Mouse (Mus musculus) intestine, embryonic 14.5 days (tissue): Measurements from ENCODE around the gene Cdc42se2. TPM values are rescaled to one million over a fixed set of nuclear protein-coding genes. Genes with fewer than 3 reads are reported as not detected.

Experiments
- ATAC-seq: fragments of 200-750 bp; cut with Nextera tagmentation; replicated peaks from 2 replicates; pipeline ENCODE4 v1.8.0; 2017; ENCODE audit warnings: low read depth, moderate number of reproducible peaks, moderate TSS enrichment, moderate library complexity; ENCODE audit not compliant: low FRiP score, low TSS enrichment
- DNase-seq: peaks from one replicate; pipeline ENCODE4 v3.0.0-alpha.2; 2018; ENCODE audit warnings: low spot score
- H3K27ac ChIP-seq: fragments of 300-500 bp; sonication (generic); 2 replicates; pipeline ENCODE4 v1.5.1; 2014; ENCODE audit warnings: low read depth, mild to moderate bottlenecking, control low read depth
- H3K27me3 ChIP-seq: fragments of 300-500 bp; sonication (generic); replicated peaks from 2 replicates; pipeline ENCODE4 v1.6.1; 2014; ENCODE audit warnings: low read length, control low read depth; ENCODE audit not compliant: control insufficient read depth, insufficient read depth
- H3K36me3 ChIP-seq: fragments of 300-500 bp; sonication (generic); 2 replicates; pipeline ENCODE4 v1.6.1; 2014; ENCODE audit warnings: low read length, control low read depth; ENCODE audit not compliant: control insufficient read depth, insufficient read depth
- H3K4me1 ChIP-seq: fragments of 300-500 bp; sonication (generic); replicated peaks from 2 replicates; pipeline ENCODE4 v1.6.1; 2014; ENCODE audit warnings: low read length, control low read depth, mixed read lengths; ENCODE audit not compliant: control insufficient read depth, insufficient read depth
- H3K4me2 ChIP-seq: fragments of 300-500 bp; sonication (generic); 2 replicates; pipeline ENCODE4 v1.6.1; 2014; ENCODE audit warnings: low read length
- H3K4me3 ChIP-seq: fragments of 300-500 bp; sonication (generic); 2 replicates; pipeline ENCODE4 v1.5.1; 2014; ENCODE audit warnings: low read depth, low read length, control low read depth, mixed read lengths
- H3K9ac ChIP-seq: fragments of 300-500 bp; sonication (generic); 2 replicates; pipeline ENCODE4 v1.6.1; 2014; ENCODE audit warnings: mild to moderate bottlenecking, low read length
- H3K9me3 ChIP-seq: fragments of 300-500 bp; sonication (generic); 2 replicates; pipeline ENCODE4 v1.6.1; 2016; ENCODE audit warnings: low read length, control low read depth; ENCODE audit not compliant: control insufficient read depth
- WGBS: fragments of 180-500 bp; shearing (Covaris S2); extraction: QIAGEN DNeasy Blood & Tissue Kit; methylation state at CpG from one replicate; pipeline ENCODE4 v1.1.7; 2014; 5-methylcytosine and 5-hydroxymethylcytosine counted together
- polyA plus RNA-seq: library from polyadenylated mRNA; unstranded; fragments of >200 nt; fragmentation: Nextera tagmentation; extraction: Ambion mirVana; gene quantifications from 2 replicates; pipeline ENCODE4 v1.2.1, GENCODE M21; 2014

The Cdc42se2 gene
- polyA plus RNA-seq, 1 experiment from 2014 or later: 81.5 TPM

DNA sequence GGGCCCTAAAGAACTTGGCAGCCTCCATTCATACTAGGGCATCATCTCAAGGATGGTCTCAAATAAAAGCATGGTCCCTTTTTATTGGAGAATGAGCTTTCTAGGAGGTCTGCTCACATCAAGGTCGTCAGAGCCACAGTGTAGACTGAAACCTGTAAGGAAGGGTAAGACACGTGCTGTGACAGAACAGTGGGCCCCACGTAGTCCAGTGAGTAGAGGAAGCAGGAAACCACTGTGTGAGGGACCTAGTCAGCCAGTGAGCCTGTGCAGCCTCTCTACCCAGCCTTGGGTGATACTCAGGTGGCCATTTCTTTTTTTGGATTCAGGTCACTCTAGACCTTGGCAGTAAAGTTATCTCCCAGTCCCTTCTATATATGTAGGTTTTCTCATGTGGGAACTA, 87.5 kb downstream of the Cdc42se2 start:
- WGBS: 76% methylated on average over 3 of the region's 3 CpGs
- DNase-seq (no peak), ATAC-seq (no peak)
- peaks cover 27% of the 10 kb centered on the region for H3K36me3 ChIP-seq
- no peaks in the 10 kb centered on the region for H3K27me3 ChIP-seq
- no peak overlapping the region for H3K9ac ChIP-seq
- no peak overlapping the region for H3K27ac ChIP-seq
- H3K4me3 ChIP-seq: no peak overlapping the region
- no peaks in the 10 kb centered on the region for H3K9me3 ChIP-seq
- H3K4me1 ChIP-seq: no peaks in the 10 kb centered on the region
- no peak overlapping the region for H3K4me2 ChIP-seq

DNA sequence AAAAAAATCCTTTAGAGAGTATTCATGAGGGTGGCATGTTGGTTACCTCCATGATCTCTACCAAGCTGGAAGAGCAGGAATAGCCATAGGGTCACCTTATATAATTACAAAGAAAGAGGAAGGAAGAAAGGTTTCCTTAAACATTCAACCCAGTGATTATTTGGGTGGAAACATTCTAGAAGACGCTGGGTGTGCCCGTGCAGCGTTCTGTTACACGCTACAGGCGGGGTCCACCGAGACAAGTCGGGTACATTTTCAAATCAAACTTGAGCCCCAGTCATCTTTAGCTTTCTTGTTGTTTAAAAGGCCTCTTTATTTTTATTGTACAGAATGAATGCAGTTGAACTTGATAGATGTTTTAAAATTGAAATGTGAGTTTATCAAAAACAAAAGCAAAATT, 88.8 kb downstream of the Cdc42se2 start:
- Histone ChIP-seq H3K4me1 (no peaks in the 10 kb centered on the region), H3K27ac (no peak overlapping the region), H3K4me3 (no peak overlapping the region), H3K4me2 (no peak overlapping the region), H3K36me3 (peaks cover 36% of the 10 kb centered on the region), H3K27me3 (no peaks in the 10 kb centered on the region), H3K9ac (no peak overlapping the region), H3K9me3 (no peaks in the 10 kb centered on the region)
- WGBS: 97% methylated on average over 7 of the region's 7 CpGs
- no peak for ATAC-seq
- no peak for DNase-seq

DNA sequence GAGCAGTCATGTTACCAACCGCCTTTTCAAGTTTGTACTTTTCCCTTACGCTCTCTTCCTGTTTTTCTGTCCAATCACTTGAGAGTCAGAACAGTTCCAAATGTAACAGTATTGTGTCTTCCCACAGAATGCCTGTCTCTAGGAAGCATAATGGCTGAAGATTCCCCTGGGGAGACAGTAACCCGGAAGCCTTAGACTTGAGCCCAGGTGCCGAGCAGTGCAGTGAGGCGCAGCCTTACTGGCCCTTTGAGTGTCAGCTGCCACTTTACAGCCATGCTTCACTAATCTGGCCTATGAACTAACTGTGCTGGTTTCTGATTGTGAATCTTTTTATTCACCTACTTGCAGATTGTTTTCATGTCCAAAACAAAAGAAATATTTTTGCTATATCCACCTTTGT, 89.9 kb downstream of the Cdc42se2 start:
- no peaks in the 10 kb centered on the region for H3K9me3 ChIP-seq
- no peaks in the 10 kb centered on the region for H3K4me1 ChIP-seq
- no peak overlapping the region for H3K27ac ChIP-seq
- no peaks in the 10 kb centered on the region for H3K27me3 ChIP-seq
- ATAC-seq: no peak
- WGBS: 90% methylated on average over 5 of the region's 5 CpGs
- H3K9ac ChIP-seq: no peak overlapping the region
- peaks cover 40% of the 10 kb centered on the region for H3K36me3 ChIP-seq
- no peak overlapping the region for H3K4me2 ChIP-seq
- no peak overlapping the region for H3K4me3 ChIP-seq
- no peak for DNase-seq

DNA sequence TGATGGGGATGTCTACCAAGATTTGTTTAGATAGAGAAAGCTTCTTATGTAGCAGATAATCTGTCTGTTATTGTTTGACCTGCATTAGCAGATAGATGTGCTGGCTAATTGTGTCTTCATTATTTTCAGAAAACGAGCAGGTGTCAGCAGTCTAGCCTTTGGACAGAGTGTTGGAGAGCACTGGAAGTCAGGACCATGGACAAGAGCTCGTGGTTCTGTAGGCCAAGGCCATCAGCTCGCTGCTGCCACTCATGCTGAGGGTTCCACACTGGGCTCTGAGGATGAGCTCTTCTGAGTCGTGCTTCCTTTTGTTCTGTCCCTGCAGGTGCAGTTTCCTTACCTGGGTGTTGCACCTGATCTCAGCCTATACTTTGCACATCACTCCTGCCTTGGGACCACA, 91.5 kb downstream of the Cdc42se2 start:
- no peaks in the 10 kb centered on the region for H3K9me3 ChIP-seq
- ATAC-seq (no peak), DNase-seq (no peak)
- no peaks in the 10 kb centered on the region for H3K4me1 ChIP-seq
- H3K27me3 ChIP-seq: no peaks in the 10 kb centered on the region
- no peak overlapping the region for H3K9ac ChIP-seq
- 72% methylated on average over 4 of the region's 4 CpGs for WGBS
- H3K4me2 ChIP-seq: no peak overlapping the region
- no peak overlapping the region for H3K4me3 ChIP-seq
- no peak overlapping the region for H3K27ac ChIP-seq
- H3K36me3 ChIP-seq: peaks cover 51% of the 10 kb centered on the region

DNA sequence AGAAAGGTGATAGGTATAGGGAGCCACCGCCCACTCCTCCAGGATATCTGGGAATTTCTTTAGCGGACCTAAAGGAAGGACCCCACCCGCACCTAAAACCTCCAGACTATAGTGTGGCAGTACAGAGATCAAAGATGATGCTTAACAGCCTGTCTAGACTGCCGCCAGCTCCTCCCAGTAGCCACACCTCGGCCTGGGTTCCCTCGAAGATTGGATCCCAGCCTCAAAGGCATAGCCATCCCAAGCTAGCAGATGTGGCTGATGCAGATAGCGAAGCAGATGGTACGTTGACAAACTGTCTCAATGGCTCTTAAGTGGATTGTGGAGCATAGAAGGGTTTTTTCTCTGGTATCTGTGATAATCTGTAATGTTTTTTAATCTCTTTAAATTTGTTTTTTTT, 93.2 kb downstream of the Cdc42se2 start:
- Histone ChIP-seq H3K9ac (no peak overlapping the region), H3K36me3 (peaks cover 58% of the 10 kb centered on the region), H3K4me3 (no peak overlapping the region), H3K27ac (no peak overlapping the region), H3K9me3 (no peaks in the 10 kb centered on the region), H3K4me1 (no peaks in the 10 kb centered on the region), H3K4me2 (no peak overlapping the region), H3K27me3 (no peaks in the 10 kb centered on the region)
- ATAC-seq: no peak
- WGBS: 74% methylated on average over 8 of the region's 8 CpGs
- no peak for DNase-seq

DNA sequence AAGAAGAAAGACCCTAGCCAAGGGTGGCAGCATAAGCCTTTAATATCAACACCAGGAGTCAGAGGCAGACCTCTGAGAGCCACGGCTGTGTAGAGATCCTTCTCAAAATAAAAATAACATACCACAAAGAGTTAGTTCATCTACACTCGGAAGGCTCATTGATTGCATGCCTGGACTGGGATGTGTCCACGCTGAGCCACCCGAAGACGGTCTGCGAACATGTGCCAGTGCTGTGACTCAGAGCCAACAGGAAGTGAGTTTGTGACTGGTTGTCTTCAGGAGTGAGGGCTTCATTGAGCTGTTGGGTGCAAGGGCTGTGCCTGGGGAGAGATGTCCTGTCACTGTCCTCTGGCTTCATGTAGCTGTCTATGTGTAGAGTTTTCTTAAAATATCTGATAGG, 93.8 kb downstream of the Cdc42se2 start:
- no peak overlapping the region for H3K4me2 ChIP-seq
- peaks cover 55% of the 10 kb centered on the region for H3K36me3 ChIP-seq
- no peak overlapping the region for H3K4me3 ChIP-seq
- no peaks in the 10 kb centered on the region for H3K27me3 ChIP-seq
- no peak overlapping the region for H3K27ac ChIP-seq
- H3K4me1 ChIP-seq: no peaks in the 10 kb centered on the region
- no peak for DNase-seq
- no peak overlapping the region for H3K9ac ChIP-seq
- no peak for ATAC-seq
- WGBS: 89% methylated on average over 6 of the region's 6 CpGs
- H3K9me3 ChIP-seq: no peaks in the 10 kb centered on the region

DNA sequence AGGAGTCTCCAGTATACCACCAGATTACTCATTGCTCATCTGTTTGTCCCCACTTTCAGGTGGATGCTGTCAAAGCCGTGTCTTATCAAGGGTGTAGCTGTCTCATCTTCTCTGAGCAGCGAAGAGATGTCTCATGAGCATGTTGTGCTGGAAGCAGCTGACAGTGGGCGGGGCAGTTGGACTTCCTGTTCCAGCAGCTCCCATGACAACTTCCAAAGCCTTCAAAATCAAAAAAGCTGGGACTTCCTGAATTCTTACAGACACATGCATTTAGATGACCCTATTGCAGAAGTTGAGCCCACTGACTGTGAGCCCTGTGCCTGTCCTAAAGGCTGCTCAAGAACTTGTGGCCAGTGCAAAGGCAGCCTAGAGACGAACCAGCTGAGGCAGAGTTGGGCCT, 96.3 kb downstream of the Cdc42se2 start:
- H3K9ac ChIP-seq: no peak overlapping the region
- ATAC-seq (no peak), DNase-seq (no peak)
- no peaks in the 10 kb centered on the region for H3K9me3 ChIP-seq
- no peaks in the 10 kb centered on the region for H3K4me1 ChIP-seq
- 86% methylated on average over 4 of the region's 4 CpGs for WGBS
- peaks cover 49% of the 10 kb centered on the region for H3K36me3 ChIP-seq
- H3K27ac ChIP-seq: no peak overlapping the region
- no peak overlapping the region for H3K4me2 ChIP-seq
- no peaks in the 10 kb centered on the region for H3K27me3 ChIP-seq
- H3K4me3 ChIP-seq: no peak overlapping the region

DNA sequence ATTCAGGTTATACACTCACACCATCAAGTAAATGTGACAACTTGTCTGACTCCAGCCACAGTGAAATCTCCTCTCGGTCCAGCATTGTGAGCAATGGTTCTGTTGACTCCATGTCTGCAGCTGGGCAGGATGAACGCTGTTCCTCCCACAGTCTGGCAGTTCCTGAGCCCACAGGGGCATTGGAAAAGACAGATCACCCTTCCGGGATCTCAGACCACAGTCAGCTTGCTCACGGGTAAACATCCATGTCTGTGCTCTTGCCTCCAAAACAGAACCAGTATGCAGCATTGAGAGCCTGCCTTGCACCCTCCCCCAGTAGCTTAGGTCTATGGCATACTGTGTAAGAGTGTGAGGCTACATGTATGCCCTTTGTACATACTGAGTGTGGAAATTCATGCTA, 97.3 kb downstream of the Cdc42se2 start:
- DNase-seq (no peak), ATAC-seq (no peak)
- no peak overlapping the region for H3K4me3 ChIP-seq
- H3K4me1 ChIP-seq: no peaks in the 10 kb centered on the region
- H3K36me3 ChIP-seq: peaks cover 52% of the 10 kb centered on the region
- no peak overlapping the region for H3K9ac ChIP-seq
- no peak overlapping the region for H3K4me2 ChIP-seq
- 82% methylated on average over 4 of the region's 4 CpGs for WGBS
- no peaks in the 10 kb centered on the region for H3K9me3 ChIP-seq
- no peaks in the 10 kb centered on the region for H3K27me3 ChIP-seq
- H3K27ac ChIP-seq: no peak overlapping the region

DNA sequence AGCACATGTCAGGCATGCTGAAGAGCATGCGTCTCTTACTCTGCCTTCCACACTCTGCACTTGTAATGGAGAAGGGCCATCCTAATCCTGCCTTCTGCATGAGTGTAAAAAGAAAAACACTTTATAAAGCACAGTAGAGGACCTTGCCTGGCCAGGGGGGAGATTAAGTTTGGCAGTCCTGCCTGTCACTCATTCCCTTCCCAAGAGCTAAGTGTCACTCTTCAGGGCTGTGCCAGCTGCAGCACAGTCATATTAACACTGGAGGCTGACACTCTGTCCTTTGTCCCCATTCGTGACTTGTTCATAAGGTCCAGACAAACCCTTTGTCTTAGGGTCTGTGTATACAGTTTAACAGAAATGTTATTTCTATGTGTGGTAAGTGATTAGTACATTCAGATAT, 102.6 kb downstream of the Cdc42se2 start:
- H3K4me3 ChIP-seq: no peak overlapping the region
- DNase-seq (no peak), ATAC-seq (no peak)
- H3K4me1 ChIP-seq: no peaks in the 10 kb centered on the region
- no peak overlapping the region for H3K4me2 ChIP-seq
- no peak overlapping the region for H3K27ac ChIP-seq
- H3K9me3 ChIP-seq: no peaks in the 10 kb centered on the region
- no peak overlapping the region for H3K9ac ChIP-seq
- H3K36me3 ChIP-seq: peaks cover 55% of the 10 kb centered on the region
- H3K27me3 ChIP-seq: no peaks in the 10 kb centered on the region
- 88% methylated on average over 2 of the region's 2 CpGs for WGBS
